Mouse (Mus musculus) CH12.LX (cell line): ENCODE data around the gene Wdr95. TPM values are rescaled to one million over a fixed set of nuclear protein-coding genes. Genes with fewer than 3 reads are reported as not detected.

Experiments
- DNase-seq: peaks from one replicate; pipeline ENCODE4 v3.0.0-alpha.2; 2013; ENCODE audit errors: extremely low read depth
- H3K27ac ChIP-seq: 2 replicates; pipeline ENCODE4 v1.5.1; 2012; ENCODE audit warnings: low read depth, mild to moderate bottlenecking, control low read depth, moderate library complexity; ENCODE audit not compliant: insufficient read depth
- H3K27me3 ChIP-seq: replicated peaks from 2 replicates; pipeline ENCODE3; 2012; ENCODE audit warnings: inconsistent platforms
- H3K36me3 ChIP-seq, 2 experiments: replicated peaks in 1 of 2; 2 replicates each; pipeline versions ENCODE3 to v1.6.1; 2012; ENCODE audit warnings: inconsistent platforms in 1 of 2, low read length in 1 of 2, mild to moderate bottlenecking in 1 of 2, mixed read lengths in 1 of 2, moderate library complexity in 1 of 2; ENCODE audit not compliant: control insufficient read depth in 1 of 2, insufficient read depth in 1 of 2
- H3K4me1 ChIP-seq, 2 experiments: 2 replicates each; pipeline ENCODE4 v1.6.1; 2012; ENCODE audit warnings: inconsistent platforms in 1 of 2, moderate library complexity in 1 of 2; ENCODE audit not compliant: insufficient read depth in 2 of 2, control insufficient read depth in 1 of 2
- H3K4me2 ChIP-seq: 2 replicates; pipeline ENCODE4 v1.6.1; 2012; ENCODE audit warnings: low read depth, mild to moderate bottlenecking, control low read depth; ENCODE audit not compliant: poor library complexity, insufficient read depth, severe bottlenecking
- H3K4me3 ChIP-seq, 3 experiments: fragments of 150-350 bp in 1 of 3; sonication (generic) in 1 of 3; replicated peaks in 1 of 3; 2 replicates each; pipeline versions ENCODE3 to v1.5.1; 2011 to 2012; ENCODE audit warnings: low read depth in 2 of 3, low read length in 2 of 3, mild to moderate bottlenecking in 2 of 3, moderate library complexity in 2 of 3, control low read depth in 1 of 3, improper control_type of control experiment in 1 of 3, inconsistent platforms in 1 of 3, mixed read lengths in 1 of 3; ENCODE audit not compliant: poor library complexity in 1 of 3
- H3K79me2 ChIP-seq: replicated peaks from 2 replicates; pipeline ENCODE4 v1.6.1; 2012; ENCODE audit warnings: mild to moderate bottlenecking, moderate library complexity; ENCODE audit not compliant: control insufficient read depth, poor library complexity, insufficient read depth, severe bottlenecking; ENCODE audit errors: extremely low read depth
- H3K9ac ChIP-seq: 2 replicates; pipeline ENCODE4 v1.6.1; 2012; ENCODE audit warnings: low read depth, mild to moderate bottlenecking, control low read depth, moderate library complexity; ENCODE audit not compliant: insufficient read depth
- H3K9me3 ChIP-seq: replicated peaks from 2 replicates; pipeline ENCODE3; 2012; ENCODE audit warnings: low read length, inconsistent platforms, mixed read lengths
- CHD1 ChIP-seq: IDR thresholded peaks from 2 replicates; pipeline ENCODE4 v1.6.1; 2012; ENCODE audit warnings: low read depth, low read length, improper control_type of control experiment, inconsistent platforms
- CTCF ChIP-seq, 2 experiments: IDR thresholded peaks in 1 of 2; conservative IDR thresholded peaks in 1 of 2; 2 replicates each; pipeline ENCODE4 v1.5.1; 2011 to 2012; ENCODE audit warnings: low read depth in 2 of 2, low read length in 2 of 2, improper control_type of control experiment in 1 of 2, inconsistent platforms in 1 of 2, mild to moderate bottlenecking in 1 of 2, moderate library complexity in 1 of 2
- IRF4 ChIP-seq: IDR thresholded peaks from 2 replicates; pipeline ENCODE4 v1.6.1; 2014; ENCODE audit warnings: low read depth, mild to moderate bottlenecking, inconsistent platforms, low read length, improper control_type of control experiment
- JUN ChIP-seq: IDR thresholded peaks from 2 replicates; pipeline ENCODE4 v1.6.1; 2011; ENCODE audit warnings: low read depth, mild to moderate bottlenecking, low read length, improper control_type of control experiment, moderate library complexity; ENCODE audit not compliant: insufficient read depth
- MAX ChIP-seq: IDR thresholded peaks from 2 replicates; pipeline ENCODE4 v1.6.1; 2011; ENCODE audit warnings: low read length, improper control_type of control experiment
- RCOR1 ChIP-seq: conservative IDR thresholded peaks from 2 replicates; pipeline ENCODE4 v1.6.1; 2012; ENCODE audit warnings: low read depth, mild to moderate bottlenecking, inconsistent platforms, low read length, improper control_type of control experiment
- SIN3A ChIP-seq: IDR thresholded peaks from 2 replicates; pipeline ENCODE4 v1.6.1; 2012; ENCODE audit warnings: low read length, improper control_type of control experiment, inconsistent platforms
- SMC3 ChIP-seq: IDR thresholded peaks from 2 replicates; pipeline ENCODE4 v1.6.1; 2011; ENCODE audit warnings: low read depth, low read length, improper control_type of control experiment
- TBP ChIP-seq: conservative IDR thresholded peaks from 2 replicates; pipeline ENCODE4 v1.6.1; 2011; ENCODE audit warnings: low read depth, low read length, improper control_type of control experiment
- USF1 ChIP-seq: IDR thresholded peaks from 2 replicates; pipeline ENCODE4 v1.6.1; 2014; ENCODE audit warnings: low read depth, mild to moderate bottlenecking, inconsistent platforms, low read length, improper control_type of control experiment
- USF2 ChIP-seq: conservative IDR thresholded peaks from 2 replicates; pipeline ENCODE4 v1.6.1; 2011; ENCODE audit warnings: low read depth, low read length, improper control_type of control experiment
- ZNF384 ChIP-seq: IDR thresholded peaks from 2 replicates; pipeline ENCODE4 v1.6.1; 2012; ENCODE audit warnings: low read depth, low read length, improper control_type of control experiment, inconsistent platforms
- dilution Hi-C: fragments of 300-500 bp; cut with MboI; formaldehyde crosslinking; loops from 2 replicates; pipeline ENCODE4 v1.14.3; 2020; ENCODE audit warnings: low sequenced_read_pairs; ENCODE audit not compliant: extremely low pct_unique_long_range_greater_than_20kb, extremely low pct_ligation_motif_present
- in situ Hi-C: fragments of 300-500 bp; cut with MboI; formaldehyde crosslinking; loops from 3 replicates; pipeline ENCODE4 v1.14.3; 2019; ENCODE audit warnings: low sequenced_read_pairs, low pct_ligation_motif_present, low pct_unique_long_range_greater_than_20kb, mixed read lengths
- polyA plus RNA-seq: library from polyadenylated mRNA; unstranded; fragments of >175 nt; gene quantifications from 2 replicates; pipeline ENCODE4 v1.2.1, GENCODE M21; 2012; ENCODE audit warnings: low read depth; ENCODE audit not compliant: insufficient read length
- total RNA-seq, 2 experiments: library from RNA; depleted of rRNA; stranded (reverse); fragments of 300-350 nt in 1 of 2; fragments of >200 nt in 1 of 2; gene quantifications; 2 replicates each; pipeline ENCODE4 v1.2.3; 2012 to 2014

Wdr95 gene
- total and polyA plus RNA-seq, 3 experiments = not detected

GRCm38 (mm10) chr5:149634409-149635035 lies 106.0 kb downstream of the Wdr95 start:
- peak overlapping the region; percentile 83 for H3K9ac ChIP-seq
- H3K79me2 ChIP-seq = peaks cover 30% of the 10 kb centered on the region
- H3K4me2 ChIP-seq = peak overlapping the region; percentile 88
- H3K27me3 ChIP-seq = no peaks in the 10 kb centered on the region
- dilution Hi-C loops = no loop called here
- in situ Hi-C loops = no loop called here
- H3K4me1 ChIP-seq = peaks cover 0 to 24% of the 10 kb centered on the region in 2 experiments; a peak in 2 of 4 replicates
- peak; percentile 23 for DNase-seq
- H3K27ac ChIP-seq = no peak overlapping the region
- peak overlapping the region; percentile 79 to 97 (median 89) for H3K4me3 ChIP-seq
- TF ChIP-seq TBP (no peak), JUN (no peak), ZNF384 (no peak), SIN3A (peak; percentile 22; the same call in 1 of the 2 replicates), RCOR1 (no peak), CHD1 (0 out of 2 replicates have a peak, but pooled peaks have one; percentile 59), USF2 (no peak), CTCF (conservative IDR thresholded peaks at IDR 0.05 in 1 of 2, IDR thresholded peaks at IDR 0.05 in 1 of 2; ENCODE audit: low read depth in 2 of 2, low read length in 2 of 2) (no peak), MAX (no peak), SMC3 (no peak), IRF4 (no peak)
- H3K9me3 ChIP-seq = no peaks in the 10 kb centered on the region
- H3K36me3 ChIP-seq = peaks cover 28 to 45% of the 10 kb centered on the region in 2 experiments

- peak overlapping the region; percentile 83 for H3K9ac ChIP-seq
- peak; percentile 34 for DNase-seq
- H3K4me1 ChIP-seq = peaks cover 0 to 24% of the 10 kb centered on the region in 2 experiments; a peak in 2 of 4 replicates
- TF ChIP-seq USF1 = no peak
- peak; percentile 30; the same call in 1 of the 2 replicates for TF ChIP-seq CHD1
- no peaks in the 10 kb centered on the region for H3K27me3 ChIP-seq
- in situ Hi-C loops (no loop called here), dilution Hi-C loops (no loop called here)
- H3K9me3 ChIP-seq = no peaks in the 10 kb centered on the region
- peaks cover 30% of the 10 kb centered on the region for H3K79me2 ChIP-seq
- H3K4me2 ChIP-seq = peak overlapping the region; percentile 88
- peaks cover 21 to 35% of the 10 kb centered on the region in 2 experiments for H3K36me3 ChIP-seq
- peak overlapping the region; percentile 14; the same call in 1 of the 2 replicates for H3K27ac ChIP-seq
- H3K4me3 ChIP-seq = peak overlapping the region; percentile 79 to 97 (median 89)
Observed at GRCm38 (mm10) chr5:149635556-149635955, 107.1 kb downstream of the Wdr95 start.
